Mouse (Mus musculus): ENCODE results near the gene Glod5. TPM values are rescaled to one million over a fixed set of nuclear protein-coding genes. Genes with fewer than 3 reads are reported as not detected.

Gene Glod5
- total and polyA plus RNA-seq, 3 experiments = not detected

DNA sequence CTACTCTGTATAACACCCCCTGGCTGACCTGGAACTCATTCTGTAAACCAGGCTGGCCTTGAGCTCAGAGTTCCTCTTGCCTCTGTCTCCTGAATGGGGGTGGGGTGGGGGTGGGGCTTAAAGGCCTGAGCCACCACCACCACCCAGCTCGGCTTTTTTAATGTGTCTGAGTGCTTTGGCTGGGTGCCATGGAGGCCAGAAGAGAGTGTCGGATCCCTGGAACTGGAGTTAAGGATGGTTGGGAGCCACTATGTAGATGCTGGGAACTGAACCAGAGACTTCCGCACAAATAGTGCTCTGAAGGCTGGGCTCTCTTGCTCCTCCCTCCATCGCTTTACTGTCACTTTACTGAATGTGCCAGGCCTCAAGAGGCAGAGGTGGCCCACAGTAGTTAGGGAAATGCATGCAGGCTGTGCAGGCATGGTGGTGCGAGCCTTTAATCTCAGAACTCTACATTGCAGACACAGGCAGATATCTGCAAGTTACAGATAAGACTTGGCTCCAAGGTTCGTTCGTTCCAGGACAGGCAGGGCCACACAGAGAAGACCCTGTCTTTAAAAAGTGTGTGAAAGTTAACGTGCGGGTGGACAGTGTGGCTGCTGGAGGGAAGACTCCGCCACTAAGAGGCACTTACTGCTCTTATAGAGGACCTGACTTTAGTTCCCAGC lies 25.1 kb downstream of the Glod5 start:
- dilution Hi-C loops (cut with MboI; ENCODE audit: extremely low pct_ligation_motif_present, extremely low pct_unique_long_range_greater_than_20kb, low sequenced_read_pairs) (no loop called here), in situ Hi-C loops (cut with MboI; ENCODE audit: low pct_ligation_motif_present, low pct_unique_long_range_greater_than_20kb, low sequenced_read_pairs) (no loop called here)
- no peaks in the 10 kb centered on the region for H3K9me3 ChIP-seq (replicated peaks; ENCODE audit: low read length)
- no peaks in the 10 kb centered on the region for H3K36me3 ChIP-seq (replicated peaks in 1 of 2; ENCODE audit: control insufficient read depth in 1 of 2, insufficient read depth in 1 of 2, low read length in 1 of 2)
- TF ChIP-seq ZNF384 (IDR thresholded peaks at IDR 0.05; ENCODE audit: low read depth, low read length) (no peak), JUND (conservative IDR thresholded peaks at IDR 0.05; ENCODE audit: low read depth, low read length) (no peak), USF2 (conservative IDR thresholded peaks at IDR 0.05; ENCODE audit: low read depth, low read length) (no peak), MXI1 (IDR thresholded peaks at IDR 0.05; ENCODE audit: low read depth, low read length) (no peak), NRF1 (IDR thresholded peaks at IDR 0.05; ENCODE audit: low read depth, low read length) (no peak), GABPA (IDR thresholded peaks at IDR 0.05; ENCODE audit: insufficient replicate concordance, low read depth, low read length) (no peak), MEF2A (IDR thresholded peaks at IDR 0.05; ENCODE audit: borderline replicate concordance, low read depth, low read length) (no peak), MYC (IDR thresholded peaks at IDR 0.05; ENCODE audit: low read depth, low read length) (no peak), UBTF (IDR thresholded peaks at IDR 0.05; ENCODE audit: low read depth, low read length) (no peak), BHLHE40 (IDR thresholded peaks at IDR 0.05; ENCODE audit: low read depth, low read length) (no peak), SIN3A (IDR thresholded peaks at IDR 0.05; ENCODE audit: low read length) (no peak), MAZ (IDR thresholded peaks at IDR 0.05; ENCODE audit: low read depth, low read length) (no peak), SMC3 (IDR thresholded peaks at IDR 0.05; ENCODE audit: low read depth, low read length) (no peak), CHD1 (IDR thresholded peaks at IDR 0.05; ENCODE audit: low read depth, low read length) (no peak), RAD21 (IDR thresholded peaks at IDR 0.05; ENCODE audit: low read depth, low read length) (no peak), RCOR1 (conservative IDR thresholded peaks at IDR 0.05; ENCODE audit: low read depth, low read length) (no peak), ZMIZ1 (IDR thresholded peaks at IDR 0.05; ENCODE audit: low read depth, low read length) (no peak), IRF4 (IDR thresholded peaks at IDR 0.05; ENCODE audit: low read depth, low read length) (no peak)
- no peaks in the 10 kb centered on the region for H3K27me3 ChIP-seq (replicated peaks)
- H3K4me1 ChIP-seq (ENCODE audit: control insufficient read depth in 1 of 2, insufficient read depth in 2 of 2) = no peaks in the 10 kb centered on the region
- no peaks in the 10 kb centered on the region for H3K79me2 ChIP-seq (replicated peaks; ENCODE audit: control insufficient read depth, extremely low read depth, insufficient read depth, poor library complexity, severe bottlenecking)
- no peak overlapping the region for H3K4me2 ChIP-seq (ENCODE audit: insufficient read depth, low read depth, poor library complexity, severe bottlenecking)
- H3K4me3 ChIP-seq (replicated peaks in 1 of 3; ENCODE audit: low read depth in 2 of 3, low read length in 2 of 3, poor library complexity in 1 of 3) = no peak overlapping the region
- no peak overlapping the region for H3K9ac ChIP-seq (ENCODE audit: insufficient read depth, low read depth)
- no peak for DNase-seq (ENCODE audit: extremely low read depth)
- H3K27ac ChIP-seq (ENCODE audit: insufficient read depth, low read depth) = no peak overlapping the region

DNA sequence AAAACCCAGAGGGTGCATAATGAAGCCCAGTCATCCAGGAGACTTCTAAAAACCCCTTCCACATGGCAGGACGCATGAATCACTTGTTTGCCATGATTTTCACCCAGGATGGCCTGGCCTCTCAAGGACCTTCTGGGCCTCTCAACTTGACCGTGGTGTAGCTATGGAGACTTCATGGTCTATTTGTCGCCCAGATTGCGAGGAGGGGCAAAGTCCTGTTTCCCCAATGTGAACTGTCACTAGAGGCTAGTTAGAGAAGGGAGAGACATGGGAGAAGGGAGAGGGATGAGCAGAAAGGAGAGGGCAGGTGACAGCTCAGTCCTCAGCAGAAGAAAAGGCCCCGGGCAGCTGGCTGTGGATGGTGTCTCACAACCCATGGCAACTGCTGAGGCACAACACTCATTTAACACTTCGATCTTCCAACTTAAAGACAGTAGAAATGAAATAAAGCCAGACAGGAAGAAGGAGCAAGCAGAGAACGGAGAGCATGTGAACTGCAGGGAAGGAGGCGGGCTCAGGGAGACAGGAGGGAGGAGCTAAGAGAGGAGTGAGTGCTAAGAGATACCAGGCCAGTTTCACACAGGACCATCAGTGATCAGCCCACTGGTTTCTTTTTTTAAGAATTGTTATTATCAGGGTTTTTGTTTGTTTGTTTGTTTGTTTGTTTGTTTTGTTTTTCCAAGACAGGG lies 25.8 kb downstream of the Glod5 start:
- TF ChIP-seq MXI1 (IDR thresholded peaks at IDR 0.05; ENCODE audit: low read depth, low read length) = no peak
- no peak for TF ChIP-seq SIN3A (IDR thresholded peaks at IDR 0.05; ENCODE audit: low read length)
- TF ChIP-seq SMC3 (IDR thresholded peaks at IDR 0.05; ENCODE audit: low read depth, low read length) = no peak
- no peak for TF ChIP-seq ZNF384 (IDR thresholded peaks at IDR 0.05; ENCODE audit: low read depth, low read length)
- in situ Hi-C loops (cut with MboI; ENCODE audit: low pct_ligation_motif_present, low pct_unique_long_range_greater_than_20kb, low sequenced_read_pairs) (no loop called here), dilution Hi-C loops (cut with MboI; ENCODE audit: extremely low pct_ligation_motif_present, extremely low pct_unique_long_range_greater_than_20kb, low sequenced_read_pairs) (no loop called here)
- no peaks in the 10 kb centered on the region for H3K36me3 ChIP-seq (replicated peaks in 1 of 2; ENCODE audit: control insufficient read depth in 1 of 2, insufficient read depth in 1 of 2, low read length in 1 of 2)
- no peak overlapping the region for H3K27ac ChIP-seq (ENCODE audit: insufficient read depth, low read depth)
- no peak for DNase-seq (ENCODE audit: extremely low read depth)
- no peaks in the 10 kb centered on the region for H3K27me3 ChIP-seq (replicated peaks)
- no peaks in the 10 kb centered on the region for H3K79me2 ChIP-seq (replicated peaks; ENCODE audit: control insufficient read depth, extremely low read depth, insufficient read depth, poor library complexity, severe bottlenecking)
- no peaks in the 10 kb centered on the region for H3K4me1 ChIP-seq (ENCODE audit: control insufficient read depth in 1 of 2, insufficient read depth in 2 of 2)
- H3K9ac ChIP-seq (ENCODE audit: insufficient read depth, low read depth) = no peak overlapping the region
- H3K9me3 ChIP-seq (replicated peaks; ENCODE audit: low read length) = no peaks in the 10 kb centered on the region
- no peak overlapping the region for H3K4me3 ChIP-seq (replicated peaks in 1 of 3; ENCODE audit: low read depth in 2 of 3, low read length in 2 of 3, poor library complexity in 1 of 3)
- H3K4me2 ChIP-seq (ENCODE audit: insufficient read depth, low read depth, poor library complexity, severe bottlenecking) = no peak overlapping the region
